Comparison of ENCODE assay signal across 7 mouse cellular contexts in the genomic region with DNA sequence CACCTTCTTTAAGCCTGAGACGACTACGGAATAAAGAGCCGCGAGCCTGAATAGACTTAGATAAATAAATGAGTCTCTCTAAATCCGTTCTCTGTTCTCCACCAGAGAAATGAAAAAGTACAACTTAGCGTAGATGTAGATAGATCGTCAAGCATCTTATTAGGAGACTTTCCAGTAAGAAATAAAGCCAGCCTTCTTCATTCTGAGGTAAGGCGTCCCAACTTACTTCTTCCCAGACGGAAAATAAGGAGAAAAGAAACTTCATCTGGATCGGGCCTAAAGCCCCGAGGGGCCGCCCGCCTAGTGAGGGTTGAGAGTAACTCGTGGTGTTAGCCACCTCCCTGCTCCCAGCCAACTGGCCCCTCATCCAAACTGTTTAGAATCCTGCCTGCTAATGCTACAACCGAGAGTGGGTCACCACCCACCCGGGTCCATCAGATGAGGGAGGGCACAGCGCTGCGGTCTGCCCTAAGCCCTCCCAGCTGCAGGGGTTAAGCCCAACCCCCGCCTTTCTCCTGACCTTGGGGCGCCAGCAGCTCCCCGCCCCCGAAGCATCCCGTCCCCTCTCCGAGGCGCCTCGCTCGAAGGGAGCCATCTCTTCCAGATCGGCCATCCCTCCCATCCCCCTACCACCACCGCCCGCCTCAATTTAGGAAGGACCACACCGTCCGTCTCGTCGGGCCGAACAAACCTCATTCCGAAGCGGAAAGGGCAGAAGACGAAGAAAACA. TPM values are rescaled to one million over a fixed set of nuclear protein-coding genes. Genes with fewer than 3 reads are reported as not detected.
DNase-seq lines count a peak whose midpoint lies in the region; ATAC-seq and TF ChIP-seq lines count a peak whose summit lies in the region.

No protein-coding gene starts in this region.

- no peaks in the 10 kb centered on the region for H3K9me3 ChIP-seq in forebrain, embryonic 16.5 days (ENCODE audit: control insufficient read depth, low read length)
- H3K9me3 ChIP-seq in hindbrain, embryonic 11.5 days (ENCODE audit: control insufficient read depth, low read length): no peaks in the 10 kb centered on the region
- H3K9me3 ChIP-seq in limb, embryonic 13.5 days: no peaks in the 10 kb centered on the region
- no peaks in the 10 kb centered on the region for H3K9me3 ChIP-seq in midbrain, embryonic 12.5 days

- H3K4me2 ChIP-seq in forebrain, embryonic 16.5 days (ENCODE audit: low read length): peak overlapping the region; percentile 94
- H3K4me2 ChIP-seq in hindbrain, embryonic 11.5 days (replicated peaks; ENCODE audit: low read depth, low read length): peak overlapping the region; percentile 86
- H3K4me2 ChIP-seq in limb, embryonic 13.5 days (replicated peaks): peak overlapping the region; percentile 76
- H3K4me2 ChIP-seq in midbrain, embryonic 12.5 days (replicated peaks): peak overlapping the region; percentile 84

- H3K4me1 ChIP-seq in forebrain, embryonic 16.5 days (replicated peaks; ENCODE audit: control insufficient read depth, insufficient read depth, low read length): peaks cover 43% of the 10 kb centered on the region
- peaks cover 4% of the 10 kb centered on the region; the same call in 1 of the 2 replicates for H3K4me1 ChIP-seq in hindbrain, embryonic 11.5 days (replicated peaks; ENCODE audit: control insufficient read depth, insufficient read depth, low read length)
- peaks cover 38% of the 10 kb centered on the region for H3K4me1 ChIP-seq in limb, embryonic 13.5 days
- H3K4me1 ChIP-seq in midbrain, embryonic 12.5 days: peaks cover 48% of the 10 kb centered on the region
- peaks cover 5% of the 10 kb centered on the region; the same call in 1 of the 2 replicates for H3K4me1 ChIP-seq in spleen, adult 2 months (ENCODE audit: control insufficient read depth, insufficient read depth, insufficient read length)

- peak; percentile 9 for ATAC-seq in forebrain, embryonic 16.5 days
- peak; percentile 39 for ATAC-seq in hindbrain, embryonic 11.5 days (ENCODE audit: low FRiP score)
- ATAC-seq in limb, embryonic 13.5 days (ENCODE audit: low FRiP score, low read depth): peak; percentile 16; the same call in 1 of the 2 replicates
- peak; percentile 24 for ATAC-seq in midbrain, embryonic 12.5 days (ENCODE audit: low FRiP score, low read depth)

- H3K4me3 ChIP-seq in forebrain, embryonic 16.5 days (replicated peaks; ENCODE audit: low read length): peak overlapping the region; percentile 85
- peak overlapping the region; percentile 51 for H3K4me3 ChIP-seq in hindbrain, embryonic 11.5 days (ENCODE audit: low read depth, low read length)
- peak overlapping the region; percentile 96 for H3K4me3 ChIP-seq in limb, embryonic 13.5 days
- peak overlapping the region; percentile 94 for H3K4me3 ChIP-seq in midbrain, embryonic 12.5 days
- H3K4me3 ChIP-seq in spleen, adult 2 months (ENCODE audit: extremely low read depth, insufficient read depth, insufficient read length): peak overlapping the region; percentile 83

- peak; percentile 60 for DNase-seq in NIH3T3 (ENCODE audit: low read depth)
- DNase-seq in c-Kit-positive CD71-positive TER-119-negative erythroid progenitor cells, embryonic 14.5 days (ENCODE audit: low read depth): peak; percentile 30
- peak; percentile 66 for DNase-seq in hindbrain, embryonic 11.5 days (ENCODE audit: low spot score)
- peak in 1 of 2 experiments; percentile 36 for DNase-seq in spleen, adult 2 months (ENCODE audit: low read depth in 1 of 2, low spot score in 2 of 2)

- TF ChIP-seq CTCF in spleen, adult 2 months (IDR thresholded peaks at IDR 0.05; ENCODE audit: extremely low read depth, insufficient read depth, insufficient read length, insufficient replicate concordance): no peak

- 2% methylated on average over 38 of the region's 38 CpGs for WGBS in forebrain, embryonic 16.5 days
- 4% methylated on average over 37 of the region's 38 CpGs for WGBS in hindbrain, embryonic 11.5 days
- WGBS in limb, embryonic 13.5 days: 4% methylated on average over 38 of the region's 38 CpGs
- WGBS in midbrain, embryonic 12.5 days: 1% methylated on average over 38 of the region's 38 CpGs
- WGBS in spleen, adult 2 months: 6% methylated on average over 38 of the region's 38 CpGs

- no peaks in the 10 kb centered on the region for H3K27me3 ChIP-seq in forebrain, embryonic 16.5 days (replicated peaks; ENCODE audit: control insufficient read depth, insufficient read depth, low read length)
- no peaks in the 10 kb centered on the region for H3K27me3 ChIP-seq in hindbrain, embryonic 11.5 days (ENCODE audit: control insufficient read depth, insufficient read depth, low read length)
- H3K27me3 ChIP-seq in limb, embryonic 13.5 days: no peaks in the 10 kb centered on the region
- H3K27me3 ChIP-seq in midbrain, embryonic 12.5 days: no peaks in the 10 kb centered on the region
- H3K27me3 ChIP-seq in spleen, adult 2 months (ENCODE audit: control insufficient read depth, insufficient read depth, low read length): no peaks in the 10 kb centered on the region

- H3K36me3 ChIP-seq in forebrain, embryonic 16.5 days (ENCODE audit: control insufficient read depth, insufficient read depth): peaks cover 2% of the 10 kb centered on the region
- peaks cover 3% of the 10 kb centered on the region; the same call in 1 of the 2 replicates for H3K36me3 ChIP-seq in hindbrain, embryonic 11.5 days (ENCODE audit: control insufficient read depth, insufficient read depth, low read length)
- H3K36me3 ChIP-seq in limb, embryonic 13.5 days: peaks cover 6% of the 10 kb centered on the region
- H3K36me3 ChIP-seq in midbrain, embryonic 12.5 days: peaks cover 4% of the 10 kb centered on the region
- H3K36me3 ChIP-seq in spleen, adult 2 months (ENCODE audit: control insufficient read depth, insufficient read depth, low read length): peaks cover 3% of the 10 kb centered on the region

- TF ChIP-seq POLR2A in spleen, adult 2 months (IDR thresholded peaks at IDR 0.05; ENCODE audit: low read depth, low read length): no peak

- peak overlapping the region; percentile 91 for H3K27ac ChIP-seq in forebrain, embryonic 16.5 days (ENCODE audit: low read length)
- H3K27ac ChIP-seq in hindbrain, embryonic 11.5 days (ENCODE audit: low read depth, low read length): peak overlapping the region; percentile 90
- H3K27ac ChIP-seq in limb, embryonic 13.5 days: peak overlapping the region; percentile 95
- peak overlapping the region; percentile 97 for H3K27ac ChIP-seq in midbrain, embryonic 12.5 days (replicated peaks)
- H3K27ac ChIP-seq in spleen, adult 2 months (ENCODE audit: insufficient read depth, low read length): peak overlapping the region; percentile 83

- peak overlapping the region; percentile 83 for H3K9ac ChIP-seq in forebrain, embryonic 16.5 days (replicated peaks; ENCODE audit: low read depth, low read length)
- H3K9ac ChIP-seq in hindbrain, embryonic 11.5 days (ENCODE audit: low read depth, low read length): peak overlapping the region; percentile 91
- H3K9ac ChIP-seq in limb, embryonic 13.5 days: peak overlapping the region; percentile 92
- H3K9ac ChIP-seq in midbrain, embryonic 12.5 days (replicated peaks): peak overlapping the region; percentile 92

RNA-seq across cellular contexts. Expression of a gene that starts 0.9 kb away (rescaled TPM):
- 43.0 and 43.4 TPM in 2 replicates for polyA plus RNA-seq in forebrain, embryonic 16.5 days (2015; fragmentation: Nextera tagmentation; extraction: Ambion mirVana)
- 49.9 and 56.4 TPM in 2 replicates for polyA plus RNA-seq in hindbrain, embryonic 11.5 days (2014; fragmentation: Nextera tagmentation; extraction: Ambion mirVana)
- polyA plus RNA-seq in limb, embryonic 13.5 days (2015; fragmentation: Nextera tagmentation; extraction: Ambion mirVana): 48.0 and 50.1 TPM in 2 replicates
- 49.5 and 50.5 TPM in 2 replicates for polyA plus RNA-seq in midbrain, embryonic 12.5 days (2016; fragmentation: Nextera tagmentation; extraction: Ambion mirVana)
- polyA plus RNA-seq in spleen, adult 2 months (2012; rRNA removed): 20.1 and 28.4 TPM in 2 replicates

RNA-seq across cellular contexts. Expression of a gene that starts 1.1 kb away (rescaled TPM):
- 24.4 and 26.1 TPM in 2 replicates for polyA plus RNA-seq in forebrain, embryonic 16.5 days (2015; fragmentation: Nextera tagmentation; extraction: Ambion mirVana)
- polyA plus RNA-seq in hindbrain, embryonic 11.5 days (2014; fragmentation: Nextera tagmentation; extraction: Ambion mirVana): 20.2 and 21.0 TPM in 2 replicates
- polyA plus RNA-seq in limb, embryonic 13.5 days (2015; fragmentation: Nextera tagmentation; extraction: Ambion mirVana): 22.7 and 23.7 TPM in 2 replicates
- 24.3 and 26.2 TPM in 2 replicates for polyA plus RNA-seq in midbrain, embryonic 12.5 days (2016; fragmentation: Nextera tagmentation; extraction: Ambion mirVana)
- 6.9 and 7.4 TPM in 2 replicates for polyA plus RNA-seq in spleen, adult 2 months (2012; rRNA removed)

RNA-seq across cellular contexts. Expression of a gene that starts 26.8 kb away (rescaled TPM):
- 0.32 and 0.35 TPM in 2 replicates for polyA plus RNA-seq in forebrain, embryonic 16.5 days (2015; fragmentation: Nextera tagmentation; extraction: Ambion mirVana)
- polyA plus RNA-seq in hindbrain, embryonic 11.5 days (2014; fragmentation: Nextera tagmentation; extraction: Ambion mirVana): 0.80 and 0.86 TPM in 2 replicates
- 0.37 and 0.70 TPM in 2 replicates for polyA plus RNA-seq in limb, embryonic 13.5 days (2015; fragmentation: Nextera tagmentation; extraction: Ambion mirVana)
- polyA plus RNA-seq in midbrain, embryonic 12.5 days (2016; fragmentation: Nextera tagmentation; extraction: Ambion mirVana): 0.48 and 0.50 TPM in 2 replicates
- polyA plus RNA-seq in spleen, adult 2 months (2012; rRNA removed): not detected in 2 replicates

RNA-seq across cellular contexts. Expression of a gene that starts 33.2 kb away (rescaled TPM):
- 41.6 and 44.4 TPM in 2 replicates for polyA plus RNA-seq in forebrain, embryonic 16.5 days (2015; fragmentation: Nextera tagmentation; extraction: Ambion mirVana)
- 20.1 and 20.4 TPM in 2 replicates for polyA plus RNA-seq in hindbrain, embryonic 11.5 days (2014; fragmentation: Nextera tagmentation; extraction: Ambion mirVana)
- 25.9 and 26.4 TPM in 2 replicates for polyA plus RNA-seq in limb, embryonic 13.5 days (2015; fragmentation: Nextera tagmentation; extraction: Ambion mirVana)
- 23.0 and 26.1 TPM in 2 replicates for polyA plus RNA-seq in midbrain, embryonic 12.5 days (2016; fragmentation: Nextera tagmentation; extraction: Ambion mirVana)
- 11.6 and 13.6 TPM in 2 replicates for polyA plus RNA-seq in spleen, adult 2 months (2012; rRNA removed)

RNA-seq across cellular contexts. Expression of a gene that starts 34.1 kb away (rescaled TPM):
- polyA plus RNA-seq in forebrain, embryonic 16.5 days (2015; fragmentation: Nextera tagmentation; extraction: Ambion mirVana): 35.5 and 36.3 TPM in 2 replicates
- 37.6 and 37.8 TPM in 2 replicates for polyA plus RNA-seq in hindbrain, embryonic 11.5 days (2014; fragmentation: Nextera tagmentation; extraction: Ambion mirVana)
- 25.4 and 27.7 TPM in 2 replicates for polyA plus RNA-seq in limb, embryonic 13.5 days (2015; fragmentation: Nextera tagmentation; extraction: Ambion mirVana)
- polyA plus RNA-seq in midbrain, embryonic 12.5 days (2016; fragmentation: Nextera tagmentation; extraction: Ambion mirVana): 36.8 and 39.6 TPM in 2 replicates
- polyA plus RNA-seq in spleen, adult 2 months (2012; rRNA removed): 33.7 and 40.6 TPM in 2 replicates
